Mouse (Mus musculus) stomach, postnatal 0 days (tissue): ENCODE results near the gene Syde2. TPM values are rescaled to one million over a fixed set of nuclear protein-coding genes. Genes with fewer than 3 reads are reported as not detected.

Experiments
- ATAC-seq: fragments of 200-750 bp; cut with Nextera tagmentation; 2 replicates; pipeline ENCODE4 v1.8.0; 2017; ENCODE audit not compliant: low FRiP score, low TSS enrichment
- DNase-seq: peaks from one replicate; pipeline ENCODE4 v3.0.0-alpha.2; 2016; ENCODE audit warnings: low spot score
- H3K27ac ChIP-seq: fragments of 300-500 bp; sonication (generic); replicated peaks from 2 replicates; pipeline ENCODE4 v1.5.1; 2014; ENCODE audit warnings: mild to moderate bottlenecking, control low read depth
- H3K27me3 ChIP-seq: fragments of 300-500 bp; sonication (generic); 2 replicates; pipeline ENCODE4 v1.6.1; 2014; ENCODE audit warnings: low read length; ENCODE audit not compliant: control insufficient read depth, insufficient read depth
- H3K36me3 ChIP-seq: fragments of 300-500 bp; sonication (generic); 2 replicates; pipeline ENCODE4 v1.6.1; 2014; ENCODE audit warnings: low read length, mixed read lengths; ENCODE audit not compliant: control insufficient read depth, insufficient read depth
- H3K4me1 ChIP-seq: fragments of 300-500 bp; sonication (generic); replicated peaks from 2 replicates; pipeline ENCODE4 v1.6.1; 2014; ENCODE audit warnings: antibody characterized with exemption; ENCODE audit not compliant: control insufficient read depth, insufficient read depth
- H3K4me2 ChIP-seq: fragments of 300-500 bp; sonication (generic); replicated peaks from 2 replicates; pipeline ENCODE4 v1.6.1; 2014; ENCODE audit warnings: low read depth, mild to moderate bottlenecking, control low read depth, moderate library complexity
- H3K4me3 ChIP-seq: fragments of 300-500 bp; sonication (generic); 2 replicates; pipeline ENCODE4 v1.5.1; 2014; ENCODE audit warnings: low read depth, low read length, control low read depth
- H3K9ac ChIP-seq: fragments of 300-500 bp; sonication (generic); 2 replicates; pipeline ENCODE4 v1.6.1; 2014; ENCODE audit warnings: mild to moderate bottlenecking, low read length, control low read depth, mixed read lengths
- H3K9me3 ChIP-seq: fragments of 300-500 bp; sonication (generic); 2 replicates; pipeline ENCODE4 v1.6.1; 2016; ENCODE audit warnings: low read length; ENCODE audit not compliant: control insufficient read depth
- CTCF ChIP-seq: IDR thresholded peaks from 2 replicates; pipeline ENCODE4 v1.5.1; 2016; ENCODE audit warnings: antibody characterized with exemption, low read depth, mild to moderate bottlenecking, moderate library complexity
- EP300 ChIP-seq: optimal IDR thresholded peaks from 2 replicates; pipeline ENCODE3; 2016; ENCODE audit warnings: antibody characterized with exemption
- WGBS: fragments of 180-500 bp; shearing (Covaris S2); extraction: QIAGEN DNeasy Blood & Tissue Kit; methylation state at CpG from one replicate; pipeline ENCODE4 v1.1.7; 2014; 5-methylcytosine and 5-hydroxymethylcytosine counted together
- polyA plus RNA-seq: library from polyadenylated mRNA; unstranded; fragments of >200 nt; fragmentation: Nextera tagmentation; extraction: Ambion mirVana; gene quantifications from 2 replicates; pipeline ENCODE4 v1.2.1, GENCODE M21; 2015

Syde2 gene
- polyA plus RNA-seq, 1 experiment from 2014 or later = 1.4 TPM

DNA sequence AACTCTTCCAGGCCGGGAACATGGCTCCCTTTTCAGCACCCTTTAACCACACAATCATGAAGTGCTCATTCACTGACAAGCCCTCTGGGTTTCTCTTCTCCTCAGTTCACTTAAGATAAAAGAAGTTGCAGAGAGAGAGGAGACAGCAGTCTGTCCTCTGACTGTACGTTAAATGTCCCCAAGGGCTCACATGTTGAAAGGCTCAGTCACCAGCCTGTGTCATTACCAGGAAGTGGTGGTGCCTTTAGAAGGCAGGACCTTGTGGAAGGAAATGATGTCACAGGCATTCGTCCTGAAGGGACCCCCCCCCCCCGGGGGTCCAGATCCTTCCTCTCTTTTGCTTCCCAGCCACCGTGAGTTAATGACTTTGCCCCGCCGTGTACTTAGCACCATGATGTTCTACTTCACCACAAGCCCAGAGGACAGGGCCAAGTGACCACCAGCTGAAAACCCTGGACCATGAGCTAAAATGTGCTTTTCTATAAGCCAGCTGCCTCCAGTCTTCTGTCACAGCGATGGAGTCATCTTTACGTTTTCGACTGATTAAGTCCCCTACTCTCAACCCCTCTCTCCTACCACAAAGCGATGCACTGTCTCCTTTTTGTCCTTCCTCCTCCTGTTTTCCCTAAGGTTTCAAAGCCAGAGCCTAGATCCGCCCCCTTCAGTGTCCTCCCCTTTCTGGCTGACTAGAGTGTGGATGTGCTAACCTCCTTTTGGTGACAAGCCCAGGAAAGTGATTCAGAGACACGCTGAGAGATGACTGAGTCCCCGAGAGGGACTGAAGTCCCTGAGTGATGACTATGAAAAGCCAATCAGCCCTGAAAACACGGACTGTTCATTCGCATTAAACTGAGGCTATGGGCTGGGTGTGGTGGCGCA, 36.1 kb upstream of the Syde2 start:
- ATAC-seq = peak; percentile 44; the same call in 1 of the 2 replicates
- no peak overlapping the region for H3K27ac ChIP-seq
- TF ChIP-seq EP300 = no peak
- no peak for TF ChIP-seq CTCF
- no peak for DNase-seq
- H3K9me3 ChIP-seq = no peaks in the 10 kb centered on the region
- H3K36me3 ChIP-seq = no peaks in the 10 kb centered on the region
- H3K4me3 ChIP-seq = no peak overlapping the region
- H3K4me2 ChIP-seq = no peak overlapping the region
- 78% methylated on average over 17 of the region's 17 CpGs for WGBS
- H3K9ac ChIP-seq = no peak overlapping the region
- H3K27me3 ChIP-seq = no peaks in the 10 kb centered on the region
- no peaks in the 10 kb centered on the region for H3K4me1 ChIP-seq

DNA sequence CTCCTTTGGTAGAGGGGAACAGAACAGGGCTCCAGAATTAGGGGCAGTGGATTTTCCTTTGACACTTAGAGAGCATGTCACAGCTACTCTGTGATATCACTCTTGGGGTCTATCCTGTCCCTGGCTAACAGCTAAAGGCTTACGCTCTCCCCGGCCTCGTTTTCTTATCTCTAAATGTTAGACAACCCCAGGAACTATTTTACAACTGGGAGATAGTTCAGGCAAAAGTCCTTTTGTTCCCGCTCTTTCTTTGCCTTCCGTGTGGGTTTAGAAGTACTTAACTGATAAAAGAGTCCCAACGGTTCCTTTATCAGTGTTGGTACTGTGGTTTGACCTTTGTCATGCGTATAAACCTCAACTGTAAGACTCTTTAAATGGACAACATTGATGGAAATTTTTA, 34.7 kb upstream of the Syde2 start:
- WGBS = 56% methylated on average over 7 of the region's 7 CpGs
- Histone ChIP-seq H3K4me2 (no peak overlapping the region), H3K36me3 (no peaks in the 10 kb centered on the region), H3K4me3 (no peak overlapping the region), H3K27ac (no peak overlapping the region), H3K9ac (no peak overlapping the region), H3K4me1 (no peaks in the 10 kb centered on the region), H3K9me3 (no peaks in the 10 kb centered on the region), H3K27me3 (no peaks in the 10 kb centered on the region)
- no peak for TF ChIP-seq CTCF
- no peak for TF ChIP-seq EP300
- ATAC-seq (no peak), DNase-seq (no peak)

DNA sequence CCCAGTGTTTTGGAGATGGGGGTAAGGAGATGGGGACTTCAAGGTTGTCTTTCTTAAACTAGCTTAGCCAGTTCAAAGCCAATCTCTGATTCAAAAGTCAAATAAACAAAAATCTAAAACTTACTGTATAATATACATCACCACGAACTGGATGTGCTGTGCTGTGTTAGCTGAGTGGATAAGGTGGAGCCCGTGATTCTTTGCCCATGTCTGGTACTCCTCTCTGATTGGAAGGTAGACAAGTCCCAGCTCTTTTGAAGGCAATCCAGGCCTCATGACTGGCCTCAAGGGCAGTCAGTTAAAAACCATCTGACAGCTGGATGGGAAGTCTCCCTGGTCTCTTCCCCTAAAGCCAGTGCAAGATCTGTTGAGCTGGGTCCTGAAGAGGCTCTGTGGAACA, 34.3 kb upstream of the Syde2 start:
- Histone ChIP-seq H3K4me3 (no peak overlapping the region), H3K36me3 (no peaks in the 10 kb centered on the region), H3K9me3 (no peaks in the 10 kb centered on the region), H3K9ac (no peak overlapping the region), H3K4me2 (no peak overlapping the region), H3K4me1 (no peaks in the 10 kb centered on the region), H3K27me3 (no peaks in the 10 kb centered on the region), H3K27ac (no peak overlapping the region)
- TF ChIP-seq CTCF = no peak
- TF ChIP-seq EP300 = no peak
- 64% methylated on average over 2 of the region's 2 CpGs for WGBS
- DNase-seq = no peak
- no peak for ATAC-seq

DNA sequence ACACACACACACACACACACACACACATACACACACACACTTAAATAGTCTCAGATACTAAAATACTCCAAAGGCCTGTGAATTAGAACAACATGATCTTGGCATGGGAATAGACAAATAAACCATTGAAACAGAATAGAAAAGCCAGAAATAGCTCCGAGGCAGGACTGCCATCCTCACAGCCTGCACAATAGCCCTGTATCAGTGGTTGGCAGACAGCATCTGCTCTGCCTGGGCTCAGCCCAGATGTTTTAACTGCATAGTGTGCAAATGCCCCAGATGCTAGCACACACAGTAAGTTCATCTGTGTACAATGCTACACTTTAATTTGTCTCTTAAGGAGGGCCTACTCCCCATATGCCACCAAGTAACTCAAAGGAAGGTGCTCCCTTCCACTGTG, 27.8 kb upstream of the Syde2 start:
- no peak overlapping the region for H3K27ac ChIP-seq
- no peak for ATAC-seq
- H3K4me1 ChIP-seq = no peaks in the 10 kb centered on the region; the same call in 1 of the 2 replicates
- H3K27me3 ChIP-seq = no peaks in the 10 kb centered on the region
- 39% methylated on average over 1 of the region's 1 CpGs for WGBS
- TF ChIP-seq EP300 = no peak
- no peak for TF ChIP-seq CTCF
- no peak overlapping the region for H3K9ac ChIP-seq
- no peaks in the 10 kb centered on the region for H3K9me3 ChIP-seq
- no peak for DNase-seq
- no peaks in the 10 kb centered on the region for H3K36me3 ChIP-seq
- H3K4me2 ChIP-seq = no peak overlapping the region
- H3K4me3 ChIP-seq = no peak overlapping the region

DNA sequence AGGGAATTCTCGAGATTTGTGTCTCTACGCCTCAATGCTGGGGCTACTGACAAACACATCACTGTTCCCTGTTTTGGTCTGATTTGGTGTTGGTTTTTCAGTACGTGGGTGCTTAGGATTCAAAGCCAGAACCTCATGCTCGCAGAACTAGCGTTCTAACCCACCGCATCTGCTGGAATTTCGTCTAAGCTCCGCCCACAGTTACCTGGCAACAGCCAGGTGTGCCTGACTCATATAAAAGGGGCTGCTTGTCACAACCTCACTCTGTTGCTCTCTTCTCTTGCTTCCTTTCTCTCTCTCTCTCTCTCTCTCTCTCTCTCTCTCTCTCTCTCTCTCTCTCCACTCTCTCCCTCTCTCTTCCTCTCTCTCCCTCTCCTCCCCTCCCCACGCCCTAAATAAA, 25.3 kb upstream of the Syde2 start:
- no peaks in the 10 kb centered on the region for H3K27me3 ChIP-seq
- H3K27ac ChIP-seq = no peak overlapping the region
- no peaks in the 10 kb centered on the region for H3K9me3 ChIP-seq
- no peak for TF ChIP-seq CTCF
- no peak for TF ChIP-seq EP300
- H3K4me2 ChIP-seq = no peak overlapping the region
- 38% methylated on average over 9 of the region's 9 CpGs for WGBS
- no peaks in the 10 kb centered on the region; the same call in none of the 2 replicates for H3K4me1 ChIP-seq
- no peak overlapping the region for H3K4me3 ChIP-seq
- no peaks in the 10 kb centered on the region for H3K36me3 ChIP-seq
- peak; percentile 57 for DNase-seq
- no peak for ATAC-seq
- H3K9ac ChIP-seq = no peak overlapping the region
